Mouse (Mus musculus) liver, adult 2 months (tissue): ENCODE results near the gene Pbx2. TPM values are rescaled to one million over a fixed set of nuclear protein-coding genes. Genes with fewer than 3 reads are reported as not detected.
A peak's percentile ranks its signal among the peaks of the same experiment; 100 is the strongest.

Source experiments
- DNase-seq: peaks from one replicate; pipeline ENCODE4 v3.0.0-alpha.2; 2011; ENCODE audit warnings: low read depth, low spot score; ENCODE audit errors: extremely low read depth
- H3K27ac ChIP-seq: fragments of 200-500 bp; replicated peaks from 2 replicates; pipeline ENCODE4 v1.5.1; 2012; ENCODE audit warnings: low read depth, mild to moderate bottlenecking, control low read depth, inconsistent platforms, low read length; ENCODE audit not compliant: insufficient read depth
- H3K27me3 ChIP-seq: fragments of 200-500 bp; 2 replicates; pipeline ENCODE4 v1.6.1; 2012; ENCODE audit warnings: mild to moderate bottlenecking, moderate library complexity, low read length, inconsistent platforms; ENCODE audit not compliant: control insufficient read depth, insufficient read depth
- H3K36me3 ChIP-seq: fragments of 200-500 bp; 2 replicates; pipeline ENCODE4 v1.6.1; 2012; ENCODE audit warnings: low read length, inconsistent platforms; ENCODE audit not compliant: control insufficient read depth, insufficient read depth
- H3K4me1 ChIP-seq: fragments of 200-500 bp; 2 replicates; pipeline ENCODE4 v1.6.1; 2011; ENCODE audit warnings: low read length; ENCODE audit not compliant: control insufficient read depth, insufficient read depth
- H3K4me3 ChIP-seq: fragments of 200-500 bp; 2 replicates; pipeline ENCODE4 v1.5.1; 2011; ENCODE audit warnings: low read depth, mild to moderate bottlenecking, control low read depth, low read length, moderate library complexity; ENCODE audit not compliant: insufficient read depth
- H3K79me2 ChIP-seq: fragments of 200-500 bp; 2 replicates; pipeline ENCODE4 v1.6.1; 2012; ENCODE audit warnings: inconsistent platforms, mild to moderate bottlenecking, low read length, moderate library complexity; ENCODE audit not compliant: control insufficient read depth, insufficient read depth
- H3K9ac ChIP-seq: fragments of 200-500 bp; 2 replicates; pipeline ENCODE4 v1.6.1; 2012; ENCODE audit warnings: low read depth, mild to moderate bottlenecking, control low read depth, inconsistent platforms, low read length
- CTCF ChIP-seq: fragments of 200-500 bp; IDR thresholded peaks from 2 replicates; pipeline ENCODE4 v1.5.1; 2011; ENCODE audit warnings: low read depth, low read length, control low read depth
- POLR2A ChIP-seq: fragments of 200-500 bp; IDR thresholded peaks from 2 replicates; pipeline ENCODE4 v1.6.1; 2011; ENCODE audit warnings: low read length, control low read depth; ENCODE audit not compliant: insufficient read depth; ENCODE audit errors: extremely low read depth
- WGBS: fragments of 180-500 bp; shearing (Covaris S2); methylation state at CpG from one replicate; pipeline ENCODE4 v1.1.7; 2018; 5-methylcytosine and 5-hydroxymethylcytosine counted together
- polyA plus RNA-seq: library from polyadenylated mRNA; depleted of rRNA; stranded (reverse); fragments of >200 nt; gene quantifications from 2 replicates; pipeline ENCODE4 v1.2.3, GENCODE M21; 2012
- total RNA-seq: library from RNA; depleted of rRNA; stranded (reverse); fragments of >200 nt; gene quantifications from 2 replicates; pipeline ENCODE4 v1.2.3, GENCODE M21; 2014

Gene Pbx2
- total and polyA plus RNA-seq, 2 experiments = 10.9 to 21.1 TPM

- TF ChIP-seq POLR2A = no peak
- no peak for TF ChIP-seq CTCF
Measured at GRCm38 (mm10) chr17:34583397-34583796, 7.7 kb upstream of the Pbx2 start.

GRCm38 (mm10) chr17:34583819-34584218 lies 7.2 kb upstream of the Pbx2 start:
- H3K4me3 ChIP-seq = no peak overlapping the region
- no peaks in the 10 kb centered on the region for H3K27me3 ChIP-seq
- 92% methylated on average over 8 of the region's 8 CpGs for whole genome bisulfite sequencing
- no peak for DNase-seq
- no peaks in the 10 kb centered on the region for H3K79me2 ChIP-seq
- no peaks in the 10 kb centered on the region for H3K36me3 ChIP-seq
- no peak overlapping the region for H3K27ac ChIP-seq
- peaks cover 8% of the 10 kb centered on the region for H3K4me1 ChIP-seq
- no peak overlapping the region for H3K9ac ChIP-seq
- TF ChIP-seq POLR2A (no peak), CTCF (no peak)

More at GRCm38 (mm10) chr17:34583397-34583796, 7.7 kb upstream of the Pbx2 start:
- DNase-seq = no peak
- H3K27ac ChIP-seq = no peak overlapping the region
- 77% methylated on average over 7 of the region's 7 CpGs for WGBS
- no peaks in the 10 kb centered on the region for H3K36me3 ChIP-seq
- no peaks in the 10 kb centered on the region for H3K27me3 ChIP-seq
- no peak overlapping the region for H3K4me3 ChIP-seq
- H3K4me1 ChIP-seq = peaks cover 6% of the 10 kb centered on the region
- H3K79me2 ChIP-seq = no peaks in the 10 kb centered on the region
- H3K9ac ChIP-seq = no peak overlapping the region

DNA sequence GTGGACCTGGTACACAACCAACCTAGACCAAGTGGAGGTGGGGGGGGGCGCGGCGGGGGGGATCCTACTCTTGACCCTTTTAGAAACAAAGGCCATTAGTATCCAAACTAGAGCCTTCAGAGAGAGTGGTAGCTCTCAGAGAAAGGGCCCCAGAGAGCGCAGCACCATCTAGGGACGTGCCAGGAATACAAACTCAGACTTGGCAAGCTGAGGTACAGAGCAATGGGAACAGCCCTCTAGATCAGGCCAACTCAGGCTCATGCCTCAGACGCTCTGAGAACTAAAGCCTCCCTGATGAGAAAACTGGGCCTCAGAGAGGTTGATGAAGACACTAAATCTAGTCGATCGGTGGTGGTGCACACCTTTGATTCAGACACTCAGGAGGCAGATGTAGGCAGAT lies 5.9 kb upstream of the Pbx2 start:
- DNase-seq = no peak
- H3K27me3 ChIP-seq = no peaks in the 10 kb centered on the region
- 71% methylated on average over 8 of the region's 8 CpGs for WGBS
- H3K79me2 ChIP-seq = no peaks in the 10 kb centered on the region
- TF ChIP-seq POLR2A (no peak), CTCF (no peak)
- no peaks in the 10 kb centered on the region for H3K36me3 ChIP-seq
- no peak overlapping the region for H3K27ac ChIP-seq
- no peak overlapping the region for H3K9ac ChIP-seq
- H3K4me1 ChIP-seq = peaks cover 8% of the 10 kb centered on the region
- H3K4me3 ChIP-seq = no peak overlapping the region

GRCm38 (mm10) chr17:34585877-34586771 lies 4.9 kb upstream of the Pbx2 start:
- Histone ChIP-seq H3K27ac (no peak overlapping the region), H3K4me3 (peak overlapping the region; percentile 83; the same call in 1 of the 2 replicates), H3K36me3 (no peaks in the 10 kb centered on the region), H3K9ac (no peak overlapping the region), H3K27me3 (no peaks in the 10 kb centered on the region), H3K79me2 (no peaks in the 10 kb centered on the region), H3K4me1 (peaks cover 10% of the 10 kb centered on the region)
- WGBS = 46% methylated on average over 32 of the region's 32 CpGs
- no peak for DNase-seq
- no peak for TF ChIP-seq POLR2A
- no peak for TF ChIP-seq CTCF

DNA sequence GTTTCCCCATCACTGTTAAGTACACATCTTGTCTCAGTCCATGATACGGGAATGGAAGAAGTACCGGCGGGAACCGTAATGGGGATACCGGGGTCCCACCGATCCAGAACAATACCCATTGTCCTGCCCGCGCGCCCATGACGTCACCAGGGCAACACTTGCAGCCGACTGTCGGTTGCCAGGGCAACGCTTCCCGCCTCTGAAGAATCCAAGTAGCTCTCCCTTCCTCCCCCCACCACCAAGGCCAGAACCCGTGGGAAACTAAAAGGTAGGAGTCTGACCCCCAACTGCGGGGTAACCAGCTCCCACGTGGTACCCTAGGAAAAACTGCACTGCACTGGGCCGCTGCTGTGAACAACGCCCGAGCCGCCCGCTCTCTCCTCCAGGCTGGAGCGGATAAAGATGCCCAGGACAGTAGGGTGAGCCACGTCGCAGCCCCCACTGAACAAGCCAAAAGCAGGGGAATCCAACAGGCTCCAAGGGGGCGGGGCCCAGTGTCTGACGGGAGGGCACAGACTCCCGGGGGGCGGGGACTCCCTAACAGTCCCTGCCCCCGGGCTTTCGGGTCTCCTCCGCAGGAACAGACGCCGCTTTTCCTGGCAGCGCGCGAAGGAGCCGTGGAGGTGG lies 4.2 kb upstream of the Pbx2 start:
- TF ChIP-seq CTCF (no peak), POLR2A (no peak)
- H3K4me3 ChIP-seq = peak overlapping the region; percentile 83
- under 1% methylated on average over 38 of the region's 38 CpGs for WGBS
- H3K27me3 ChIP-seq = no peaks in the 10 kb centered on the region
- H3K4me1 ChIP-seq = peaks cover 10% of the 10 kb centered on the region
- DNase-seq = peak; percentile 57
- no peaks in the 10 kb centered on the region for H3K36me3 ChIP-seq
- peak overlapping the region; percentile 94 for H3K27ac ChIP-seq
- H3K9ac ChIP-seq = peak overlapping the region; percentile 96
- H3K79me2 ChIP-seq = no peaks in the 10 kb centered on the region
